In the genomic region with DNA sequence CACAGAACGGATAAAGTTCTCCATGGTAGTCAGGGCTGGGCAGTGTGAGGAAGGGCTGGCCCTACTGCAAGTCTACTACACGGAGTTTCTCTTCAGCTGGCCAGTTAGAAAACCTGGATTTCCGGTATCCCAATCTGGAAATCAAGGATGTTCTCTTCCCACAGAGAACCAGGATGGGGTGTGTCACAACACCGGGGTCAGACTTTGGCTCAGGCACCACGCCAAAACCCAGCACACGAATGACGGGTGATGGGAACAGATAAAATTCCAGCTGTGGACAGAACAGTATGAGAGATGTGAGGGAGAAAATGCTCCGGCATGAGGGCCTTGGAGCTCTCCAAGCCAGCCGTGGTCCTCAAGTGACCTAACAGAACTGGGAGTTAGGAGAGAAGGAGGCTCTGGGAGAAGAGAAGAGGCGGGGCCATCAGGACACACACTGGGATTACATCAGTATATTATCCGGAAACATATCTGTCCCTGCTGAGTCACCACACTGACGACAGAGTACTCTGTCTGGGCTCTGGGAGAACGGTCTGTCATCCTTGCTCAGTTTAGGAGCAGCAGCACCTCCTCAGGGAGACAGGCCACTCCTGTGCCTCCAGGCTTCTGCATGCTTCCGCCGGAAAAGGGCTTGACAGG, we compare ENCODE assay signal across 9 mouse cellular contexts.
DNase-seq lines count a peak whose midpoint lies in the region; ATAC-seq lines count a peak whose summit lies in the region.
"Had no signal": no experiment of that assay in that cellular context is flagged by ENCODE, and none has a peak within 500 bp of the region (broad histone marks: within the 10 kb centered on the region; RNA-seq: fewer than 3 reads in every experiment).

No protein-coding gene starts in this region.

- H3K27ac ChIP-seq in hindbrain, embryonic 10.5 days: no peak overlapping the region
- H3K27ac ChIP-seq: neural tube, embryonic 13.5 days had no signal

- no peak for ATAC-seq in cerebellum, adult (ENCODE audit: insufficient number of reproducible peaks, low FRiP score, low TSS enrichment)

- 82% methylated on average over 15 of the region's 15 CpGs for WGBS in hindbrain, embryonic 10.5 days

- H3K9me3 ChIP-seq in hindbrain, embryonic 10.5 days: no peaks in the 10 kb centered on the region
- H3K9me3 ChIP-seq: neural tube, embryonic 13.5 days had no signal

- H3K4me1 ChIP-seq in hindbrain, embryonic 10.5 days (replicated peaks): peaks cover 31% of the 10 kb centered on the region

- H3K27me3 ChIP-seq in hindbrain, embryonic 10.5 days (ENCODE audit: insufficient read depth, poor library complexity, severe bottlenecking): no peaks in the 10 kb centered on the region
- H3K27me3 ChIP-seq: neural tube, embryonic 13.5 days had no signal

- no peak overlapping the region for H3K4me3 ChIP-seq in hindbrain, embryonic 10.5 days
- H3K4me3 ChIP-seq: neural tube, embryonic 13.5 days had no signal

- peak; percentile 26 to 33 for DNase-seq in frontal cortex, postnatal 36 days (ENCODE audit: low spot score in 2 of 2)
- DNase-seq in frontal cortex, postnatal 25 days (ENCODE audit: low spot score in 2 of 2): no peak
- peak; percentile 81 for DNase-seq in 3T3-L1 (ENCODE audit: low read depth, low spot score)
- peak; percentile 66 for DNase-seq in gastrocnemius, postnatal 25 days
- peak; percentile 35 to 58 for DNase-seq in kidney, postnatal 4 days
- DNase-seq in thymus, postnatal 36 days: no peak
- DNase-seq in hindbrain, embryonic 10.5 days (ENCODE audit: low spot score): no peak

- H3K36me3 ChIP-seq in hindbrain, embryonic 10.5 days: no peaks in the 10 kb centered on the region
- H3K36me3 ChIP-seq: neural tube, embryonic 13.5 days had no signal

Comparison
In these comparisons a context has a peak if more than half of its experiments do, and no peak if none do; other contexts are left out.
1. DNase-seq: peak in frontal cortex, postnatal 36 days (2 of 2), 3T3-L1 (single experiment), gastrocnemius, postnatal 25 days (single experiment) and kidney, postnatal 4 days (2 of 2); none in frontal cortex, postnatal 25 days (0 of 2), thymus, postnatal 36 days (0 of 2) and hindbrain, embryonic 10.5 days (single experiment).